Mouse (Mus musculus) CD8-positive naive resting alpha-beta T cell, adult 2 months (primary cell): ENCODE measurements around the gene Poglut1.

Experiments used
- DNase-seq, 2 experiments: peaks; one replicate each; pipeline ENCODE4 v3.0.0; 2022; ENCODE audit warnings: low read depth in 2 of 2, low spot score in 2 of 2

The Poglut1 gene

GRCm38 (mm10) chr16:38549479-38550396 lies at the start of gene Poglut1:
Gene Poglut1, minus strand, starts transcription at chr16:38550258.
- peak; percentile 59 to 60 for DNase-seq

DNA sequence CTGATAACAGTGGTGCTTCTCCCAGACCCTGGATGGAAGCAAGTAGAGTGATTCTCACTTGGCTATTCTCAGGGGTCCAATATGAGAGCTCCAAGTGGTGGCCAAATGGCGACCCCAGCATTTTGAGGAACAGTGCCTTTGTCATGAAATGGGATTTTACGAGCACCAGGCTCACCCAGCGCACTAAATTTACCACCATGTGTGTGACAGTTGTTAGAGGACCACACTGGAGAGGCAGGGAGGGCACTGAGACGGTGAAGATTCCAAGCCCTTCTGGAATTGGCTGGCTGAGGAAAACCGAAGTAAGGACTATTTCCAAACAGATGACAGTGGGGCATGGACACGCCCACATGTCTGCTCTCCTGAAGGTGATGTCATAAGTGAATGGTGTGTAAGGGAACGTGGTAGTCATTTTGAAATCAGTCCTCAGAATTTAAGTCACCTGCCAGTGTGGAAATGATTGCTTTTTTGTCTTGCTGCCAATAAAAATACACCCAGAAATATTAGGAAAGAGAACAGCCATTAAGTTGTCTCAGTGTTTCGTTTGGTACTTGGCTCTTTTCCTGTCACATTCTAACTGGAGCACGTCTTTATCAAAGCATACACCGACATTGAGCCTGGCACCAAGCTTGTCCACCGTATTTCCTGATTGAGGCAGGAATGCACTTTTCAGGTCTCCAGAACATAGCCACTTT lies 49.1 kb upstream of the Poglut1 start:
- no peak for DNase-seq

DNA sequence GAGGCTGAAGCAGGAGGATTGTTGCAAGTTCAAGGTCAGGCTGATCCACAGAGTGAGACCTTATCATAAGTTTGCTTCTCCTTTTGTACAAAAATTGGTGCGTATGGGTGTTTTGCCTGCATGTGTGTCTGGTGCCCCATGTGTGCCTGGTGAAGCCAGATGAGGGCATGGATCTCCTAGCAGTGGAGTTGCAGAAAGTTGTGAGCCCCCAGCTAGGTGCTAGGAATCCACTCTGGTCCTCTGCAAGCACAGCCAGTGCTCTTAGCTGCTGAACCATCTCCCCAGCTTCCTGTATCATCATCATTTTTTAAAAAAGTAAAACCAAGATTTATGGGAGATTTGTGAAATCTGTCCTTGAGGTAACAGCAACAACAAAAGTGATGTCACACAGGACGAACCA lies 46.6 kb upstream of the Poglut1 start:
- no peak for DNase-seq

GRCm38 (mm10) chr16:38596099-38596498 lies 46.0 kb upstream of the Poglut1 start:
- DNase-seq, result no peak

DNA sequence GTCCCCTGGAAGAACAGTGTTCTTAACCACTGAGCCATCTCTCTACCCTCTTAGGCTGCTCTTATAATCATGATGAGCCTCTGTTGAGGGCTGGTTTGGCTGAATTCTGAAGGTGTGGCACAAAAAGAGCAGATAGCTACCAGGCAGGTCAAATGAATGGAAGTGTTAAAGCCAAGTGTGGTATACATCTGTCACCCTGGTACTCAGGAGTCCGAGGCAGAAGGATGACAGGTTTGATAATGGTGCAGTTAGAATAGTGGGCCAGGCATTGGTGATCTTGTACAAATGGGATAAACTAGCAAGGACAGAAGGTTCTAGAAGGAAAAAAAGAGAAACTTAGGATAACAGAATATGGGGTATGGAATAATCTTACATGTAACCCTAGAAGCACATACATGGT lies 44.4 kb upstream of the Poglut1 start:
- DNase-seq, result no peak

DNA sequence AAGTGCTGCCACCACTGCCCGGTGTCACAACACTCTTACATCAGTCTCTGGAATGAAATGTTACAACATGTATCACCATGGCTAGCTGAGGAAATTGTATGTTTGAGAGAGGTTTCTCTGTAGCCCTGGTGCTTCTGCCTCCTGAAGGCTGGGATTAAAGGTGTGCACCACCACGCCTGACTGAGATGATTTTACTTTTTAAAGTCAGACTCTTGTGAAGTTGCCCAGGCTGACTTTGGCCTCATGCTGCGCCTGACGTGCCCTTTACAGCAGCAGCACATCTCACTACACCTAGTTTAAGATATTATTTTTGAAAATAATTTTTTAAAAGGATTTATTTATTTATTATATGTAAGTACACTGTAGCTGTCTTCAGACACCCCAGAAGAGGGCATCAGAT lies 42.9 kb upstream of the Poglut1 start:
- no peak for DNase-seq

- no peak for DNase-seq
Observed at GRCm38 (mm10) chr16:38592026-38592678, 42.1 kb upstream of the Poglut1 start.

GRCm38 (mm10) chr16:38591506-38591905 lies 41.4 kb upstream of the Poglut1 start:
- no peak for DNase-seq

- no peak for DNase-seq
Observed at GRCm38 (mm10) chr16:38587572-38587971, 37.5 kb upstream of the Poglut1 start.

- DNase-seq, result no peak
Observed at GRCm38 (mm10) chr16:38587163-38587562, 37.1 kb upstream of the Poglut1 start.

DNA sequence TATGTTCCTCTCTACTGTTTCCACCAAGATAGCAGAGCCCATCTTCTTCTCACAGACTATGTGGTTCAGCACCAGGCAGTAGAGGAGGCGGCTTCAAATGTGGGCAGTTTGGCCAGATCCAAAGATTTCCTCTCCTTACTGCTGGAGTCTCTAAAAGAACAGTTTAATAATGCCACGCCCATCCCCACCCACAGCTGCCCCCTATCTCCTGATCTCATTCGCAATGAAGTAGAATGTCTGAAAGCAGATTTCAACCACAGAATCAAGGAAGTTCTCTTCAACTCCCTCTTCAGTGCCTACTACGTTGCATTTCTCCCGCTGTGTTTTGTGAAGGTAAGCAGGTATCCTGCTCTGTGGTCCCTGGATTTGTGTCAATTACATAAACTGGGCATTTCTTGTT lies 35.1 kb upstream of the Poglut1 start:
- no peak for DNase-seq

GRCm38 (mm10) chr16:38584761-38585160 lies 34.7 kb upstream of the Poglut1 start:
- no peak for DNase-seq

DNA sequence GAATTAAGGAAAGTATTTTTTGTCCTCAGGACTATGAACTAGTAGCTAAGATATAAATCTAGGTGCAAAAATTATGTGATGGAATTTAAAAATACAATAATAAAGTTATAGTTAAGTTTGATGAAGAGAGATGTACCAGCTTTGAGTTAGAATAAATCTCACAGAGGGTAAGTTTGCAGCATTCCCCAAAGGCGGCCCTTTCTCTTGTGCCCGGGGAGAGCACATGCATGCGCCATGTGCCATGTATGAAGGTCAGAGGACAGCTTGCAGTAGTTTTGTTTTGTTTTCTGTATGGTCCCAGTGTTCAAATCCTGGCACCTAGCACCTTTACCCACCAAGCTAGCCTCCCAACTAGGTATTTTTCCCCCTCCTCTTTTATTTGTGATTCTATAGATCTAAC lies 21.4 kb upstream of the Poglut1 start:
- no peak for DNase-seq

GRCm38 (mm10) chr16:38568192-38568591 lies 18.1 kb upstream of the Poglut1 start:
- no peak for DNase-seq

GRCm38 (mm10) chr16:38563516-38563915 lies 13.5 kb upstream of the Poglut1 start:
- no peak for DNase-seq

DNA sequence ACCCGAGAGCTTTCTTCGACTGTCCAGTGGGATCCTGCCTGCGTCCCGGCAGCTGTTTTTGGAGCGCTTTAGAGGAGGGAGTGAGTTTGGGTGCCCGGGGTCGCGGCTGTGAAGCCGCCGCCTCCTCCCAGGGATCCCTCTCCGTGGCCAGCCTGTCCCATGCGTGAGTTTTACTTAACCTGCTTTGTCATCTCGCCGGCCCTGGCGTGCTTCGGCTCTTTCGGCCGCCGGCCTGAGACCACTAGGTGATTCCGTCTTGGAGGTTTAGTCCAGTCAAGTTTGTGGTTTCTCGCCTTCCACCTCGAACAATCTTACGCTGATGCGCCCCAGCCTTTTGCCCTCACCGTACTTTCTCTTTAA lies 12.9 kb upstream of the Poglut1 start:
- no peak for DNase-seq

DNA sequence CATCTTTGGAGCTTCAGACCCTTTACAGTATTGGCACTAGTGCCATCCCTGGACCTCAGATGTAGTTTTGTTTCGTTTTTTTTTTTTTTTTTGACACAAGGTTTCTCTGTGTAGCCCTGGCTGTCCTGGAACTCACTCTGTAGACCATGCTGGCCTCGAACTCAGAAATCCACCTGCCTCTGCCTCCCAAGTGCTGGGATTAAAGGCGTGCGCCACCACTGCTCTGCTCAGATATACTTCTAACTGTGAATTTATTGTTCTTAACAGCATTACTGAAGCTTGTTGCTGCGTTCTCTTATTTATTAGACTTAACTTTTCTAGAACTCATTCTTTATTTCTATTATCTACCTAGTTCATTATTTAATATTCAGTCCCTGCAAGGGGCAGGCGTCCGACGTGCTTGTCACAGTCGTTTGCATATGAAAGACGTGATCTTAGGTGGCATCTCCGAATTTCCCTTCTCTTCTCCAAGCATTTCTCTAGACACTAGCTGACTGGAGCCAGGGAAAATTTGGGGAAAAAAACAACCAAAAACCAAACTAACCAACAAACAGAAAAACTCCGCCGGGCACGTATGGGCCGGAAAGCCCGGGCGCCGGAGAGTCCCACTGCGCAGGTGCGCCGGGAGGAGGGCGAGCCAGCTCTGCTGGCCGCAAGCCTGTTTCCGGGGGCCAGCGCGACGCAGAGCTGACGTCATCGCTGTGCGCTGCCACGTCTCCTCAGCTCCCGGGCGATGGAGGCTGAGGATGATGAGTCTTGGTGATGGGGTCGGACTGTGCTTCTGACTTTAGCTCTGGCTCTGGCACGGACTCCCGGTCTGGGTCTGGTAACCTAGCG lies 12.3 kb upstream of the Poglut1 start:
- peak; percentile 89 to 91 for DNase-seq

DNA sequence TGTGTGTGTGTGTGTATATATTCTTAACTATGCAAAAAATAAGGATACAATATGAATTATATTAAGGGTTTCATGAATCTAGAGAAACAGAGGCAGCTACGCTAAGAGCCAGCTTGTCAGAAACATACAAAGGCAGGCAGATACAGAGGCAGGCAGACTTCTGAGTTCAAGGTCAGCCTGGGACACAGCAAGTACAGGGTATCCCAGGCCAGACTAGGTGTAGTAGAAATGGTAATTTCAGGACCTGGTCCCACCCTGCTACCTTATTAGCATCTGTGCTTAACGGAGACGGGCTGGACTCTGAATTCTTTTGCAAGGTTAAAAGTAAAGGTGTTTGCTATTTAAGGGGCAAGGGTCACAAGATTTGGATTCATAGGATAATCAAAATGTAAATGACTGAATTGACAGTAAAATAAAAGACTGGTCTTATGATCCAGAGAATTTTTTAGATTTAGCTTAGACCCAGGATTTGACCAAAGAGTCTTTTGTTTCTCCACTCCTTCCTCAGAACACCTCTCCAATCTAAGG lies 8.2 kb upstream of the Poglut1 start, which contains the start of gene Tmem39a:
Gene Tmem39a (plus strand): TSS at position 478 of the 528 bp plus-strand sequence.
- no peak for DNase-seq

DNA sequence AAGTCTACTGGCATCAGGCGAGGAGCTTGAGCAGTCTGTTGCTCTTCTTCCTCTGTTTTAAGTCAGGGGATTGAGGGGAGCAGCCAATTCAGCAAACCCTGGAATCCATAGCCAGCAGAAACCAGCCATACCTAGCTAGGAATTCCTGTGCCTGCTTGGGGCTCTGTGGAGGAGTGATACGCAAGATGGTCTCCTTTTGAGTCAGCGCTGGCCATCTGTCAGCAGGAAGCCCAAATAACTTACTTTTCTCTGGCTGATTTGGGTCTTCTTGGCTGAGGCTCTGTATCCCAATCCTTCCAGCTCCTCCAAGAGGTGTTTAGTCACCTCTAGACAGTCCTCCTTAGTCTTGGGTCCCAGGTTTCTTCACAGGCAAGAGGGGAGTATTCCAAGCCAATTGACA lies 5.9 kb upstream of the Poglut1 start:
- no peak for DNase-seq

DNA sequence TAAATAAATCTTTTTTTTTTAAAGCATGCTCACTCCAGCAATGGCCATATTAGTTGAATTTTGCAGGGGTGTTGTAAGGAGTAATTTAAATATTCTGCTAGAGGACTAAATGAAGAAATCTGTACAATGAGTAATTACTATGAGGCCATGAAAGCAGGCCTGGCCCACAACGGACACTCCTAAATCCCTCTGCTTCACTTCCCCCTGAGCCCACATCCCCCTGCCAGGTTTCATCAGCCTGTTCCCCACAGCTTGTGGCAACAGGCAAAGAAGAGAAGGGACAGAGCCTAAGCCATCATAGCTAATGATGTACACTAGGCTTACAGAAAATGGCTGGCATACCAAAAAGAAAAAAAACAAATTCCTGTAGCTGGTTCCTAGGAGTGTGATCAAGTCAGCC lies 2.1 kb downstream of the Poglut1 start:
- DNase-seq, result no peak
